Mouse (Mus musculus): ENCODE measurements at regions not wholly inside any gene's neighbourhood (a gene's known extent, or its start where the extent isn't known, plus 50 kb on each side); places are given as distances from the start of the nearest gene placed in this dataset.

- TF ChIP-seq POLR2A (IDR thresholded peaks at IDR 0.05; ENCODE audit: low read depth, low read length) (no peak), CTCF (IDR thresholded peaks at IDR 0.05; ENCODE audit: extremely low read depth, insufficient read depth, insufficient read length, insufficient replicate concordance) (no peak)
Measured at GRCm38 (mm10) chr12:115883719-115884118, 163.8 kb upstream of the Zfp386 start.
